Mouse (Mus musculus) olfactory bulb, adult 2 months (tissue): ENCODE data around the gene Elf1. TPM values are rescaled to one million over a fixed set of nuclear protein-coding genes. Genes with fewer than 3 reads are reported as not detected.
A peak's percentile ranks its signal among the peaks of the same experiment; 100 is the strongest.
"Not testable (repeated sequence)": the region's sequence is repeated elsewhere in the genome, so short reads cannot be mapped to it uniquely, and the experiment has no call there.

Experiments used
- H3K27ac ChIP-seq: fragments of 200-500 bp; 2 replicates; pipeline ENCODE4 v1.5.1; 2012; ENCODE audit warnings: low read depth, low read length; ENCODE audit not compliant: insufficient read depth
- H3K4me1 ChIP-seq: fragments of 200-500 bp; 2 replicates; pipeline ENCODE4 v1.6.1; 2012; ENCODE audit warnings: low read length; ENCODE audit not compliant: control insufficient read depth, insufficient read depth
- H3K4me3 ChIP-seq: fragments of 200-500 bp; 2 replicates; pipeline ENCODE4 v1.5.1; 2012; ENCODE audit warnings: mild to moderate bottlenecking, low read depth, low read length, moderate library complexity; ENCODE audit not compliant: insufficient read depth
- CTCF ChIP-seq: fragments of 200-500 bp; IDR thresholded peaks from 2 replicates; pipeline ENCODE4 v1.5.1; 2012; ENCODE audit warnings: low read depth, mild to moderate bottlenecking, low read length, moderate library complexity; ENCODE audit not compliant: insufficient read depth
- POLR2A ChIP-seq: fragments of 200-500 bp; IDR thresholded peaks from 2 replicates; pipeline ENCODE4 v1.6.1; 2012; ENCODE audit warnings: mild to moderate bottlenecking, low read depth, low read length, moderate library complexity; ENCODE audit not compliant: insufficient read depth
- WGBS: fragments of 180-500 bp; shearing (Covaris S2); methylation state at CpG from one replicate; pipeline ENCODE4 v1.1.7; 2018; 5-methylcytosine and 5-hydroxymethylcytosine counted together
- polyA plus RNA-seq: library from polyadenylated mRNA; stranded (reverse); fragments of >200 nt; gene quantifications from 2 replicates; pipeline ENCODE4 v1.2.4, GENCODE M21; 2012; ENCODE audit warnings: low replicate concordance; ENCODE audit not compliant: missing spikeins, insufficient read depth, insufficient read length

Gene Elf1
- polyA plus RNA-seq, 1 experiment: not detected

GRCm38 (mm10) chr14:79517185-79517740 lies 36.3 kb downstream of the Elf1 start:
- WGBS: 85% methylated on average over 8 of the region's 8 CpGs
- Histone ChIP-seq H3K27ac (no peak overlapping the region), H3K4me3 (no peak overlapping the region), H3K4me1 (no peaks in the 10 kb centered on the region)
- no peak for TF ChIP-seq POLR2A
- TF ChIP-seq CTCF: no peak

GRCm38 (mm10) chr14:79518123-79518522 lies 37.1 kb downstream of the Elf1 start:
- WGBS: 74% methylated on average over 2 of the region's 2 CpGs
- Histone ChIP-seq H3K4me1 (no peaks in the 10 kb centered on the region), H3K4me3 (no peak overlapping the region), H3K27ac (no peak overlapping the region)
- TF ChIP-seq CTCF (no peak), POLR2A (no peak)

GRCm38 (mm10) chr14:79518761-79519662 lies 38.0 kb downstream of the Elf1 start:
- no peaks in the 10 kb centered on the region for H3K4me1 ChIP-seq
- TF ChIP-seq POLR2A: no peak
- TF ChIP-seq CTCF: no peak
- H3K27ac ChIP-seq: peak overlapping the region; percentile 51; the same call in 1 of the 2 replicates
- WGBS: 69% methylated on average over 19 of the region's 19 CpGs
- H3K4me3 ChIP-seq: no peak overlapping the region

GRCm38 (mm10) chr14:79519663-79519975 lies 38.6 kb downstream of the Elf1 start:
- Histone ChIP-seq H3K4me1 (no peaks in the 10 kb centered on the region), H3K27ac (no peak overlapping the region), H3K4me3 (no peak overlapping the region)
- TF ChIP-seq CTCF (no peak), POLR2A (no peak)
- 82% methylated on average over 1 of the region's 1 CpGs for WGBS

- Histone ChIP-seq H3K4me3 (no peak overlapping the region), H3K4me1 (no peaks in the 10 kb centered on the region), H3K27ac (no peak overlapping the region)
- TF ChIP-seq CTCF (no peak), POLR2A (no peak)
Observed at GRCm38 (mm10) chr14:79520612-79521011, 39.6 kb downstream of the Elf1 start.

GRCm38 (mm10) chr14:79521056-79521455 lies 40.1 kb downstream of the Elf1 start:
- TF ChIP-seq POLR2A (no peak), CTCF (no peak)
- H3K4me3 ChIP-seq: no peak overlapping the region
- H3K27ac ChIP-seq: no peak overlapping the region
- 83% methylated on average over 1 of the region's 1 CpGs for WGBS
- no peaks in the 10 kb centered on the region for H3K4me1 ChIP-seq

GRCm38 (mm10) chr14:79521471-79522117 lies 40.6 kb downstream of the Elf1 start:
- TF ChIP-seq POLR2A: no peak
- WGBS: 77% methylated on average over 6 of the region's 6 CpGs
- Histone ChIP-seq H3K4me1 (no peaks in the 10 kb centered on the region), H3K27ac (no peak overlapping the region), H3K4me3 (no peak overlapping the region)

GRCm38 (mm10) chr14:79522387-79522786 lies 41.4 kb downstream of the Elf1 start:
- H3K27ac ChIP-seq: no peak overlapping the region
- 86% methylated on average over 9 of the region's 9 CpGs for WGBS
- TF ChIP-seq POLR2A (no peak), CTCF (no peak)
- no peak overlapping the region for H3K4me3 ChIP-seq
- no peaks in the 10 kb centered on the region for H3K4me1 ChIP-seq

GRCm38 (mm10) chr14:79526106-79526505 lies 45.1 kb downstream of the Elf1 start:
- WGBS: 96% methylated on average over 12 of the region's 12 CpGs
- H3K27ac ChIP-seq, H3K4me1 ChIP-seq, H3K4me3 ChIP-seq: not testable (repeated sequence)

GRCm38 (mm10) chr14:79527704-79528103 lies 46.7 kb downstream of the Elf1 start:
- WGBS: 80% methylated on average over 6 of the region's 6 CpGs
- TF ChIP-seq CTCF (no peak), POLR2A (no peak)
- Histone ChIP-seq H3K4me1 (no peaks in the 10 kb centered on the region), H3K27ac (no peak overlapping the region), H3K4me3 (no peak overlapping the region)
